ENCODE assay signal across 27 mouse cellular contexts in the genomic region with DNA sequence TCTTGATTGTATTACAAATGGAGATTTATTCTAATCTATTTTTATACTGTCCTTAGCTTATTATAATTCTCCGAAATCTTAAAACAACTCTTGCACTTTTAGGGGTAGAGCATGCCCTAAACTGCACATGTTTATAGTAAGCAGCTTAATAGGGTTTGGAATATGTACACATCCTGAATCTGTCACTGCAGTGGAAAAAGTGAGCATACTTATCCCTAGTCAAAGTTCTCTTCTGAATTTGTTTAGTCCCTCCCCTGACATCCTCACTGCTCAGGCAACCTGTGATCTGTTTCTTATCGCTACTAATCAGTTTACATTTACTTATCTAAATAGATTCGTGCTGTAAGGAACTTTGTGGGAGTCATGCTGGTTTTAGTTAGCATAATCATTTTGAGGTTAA.
"Had no signal": no experiment of that assay in that cellular context is flagged by ENCODE, and none has a peak within 500 bp of the region (broad histone marks: within the 10 kb centered on the region; RNA-seq: fewer than 3 reads in every experiment).

No protein-coding gene starts in this region.

- H3K4me2 ChIP-seq: embryonic facial prominence, embryonic 12.5 days; embryonic facial prominence, embryonic 13.5 days; embryonic facial prominence, embryonic 15.5 days; forebrain, embryonic 12.5 days; forebrain, embryonic 13.5 days; forebrain, embryonic 15.5 days had no signal

- ATAC-seq: forebrain, embryonic 13.5 days; forebrain, embryonic 14.5 days; forebrain, embryonic 15.5 days; forebrain, embryonic 16.5 days; forebrain, postnatal 0 days had no signal

- H3K36me3 ChIP-seq: embryonic facial prominence, embryonic 10.5 days; embryonic facial prominence, embryonic 12.5 days; embryonic facial prominence, embryonic 13.5 days; embryonic facial prominence, embryonic 15.5 days; forebrain, embryonic 10.5 days; forebrain, embryonic 12.5 days; forebrain, embryonic 15.5 days had no signal

- H3K27me3 ChIP-seq: embryonic facial prominence, embryonic 12.5 days; embryonic facial prominence, embryonic 13.5 days; embryonic facial prominence, embryonic 15.5 days; forebrain, embryonic 12.5 days; forebrain, embryonic 13.5 days; forebrain, embryonic 15.5 days had no signal

- DNase-seq: cerebellum, adult 9-10 months; cerebellum, adult 9-11 months; cerebellum, postnatal 10 days; cerebellum, postnatal 14 days; cerebellum, postnatal 25 days; cerebellum, postnatal 36 days; embryo, embryonic 11 days; forebrain, postnatal 0 days; gastrocnemius, adult 2 months; gastrocnemius, postnatal 10 days; gastrocnemius, postnatal 14 days; gastrocnemius, postnatal 25 days; gastrocnemius, postnatal 36 days; heart, adult 11 months; heart, adult 18-20 months; heart, adult 2 months had no signal

- H3K9ac ChIP-seq: embryonic facial prominence, embryonic 12.5 days; embryonic facial prominence, embryonic 13.5 days; embryonic facial prominence, embryonic 15.5 days; forebrain, embryonic 12.5 days; forebrain, embryonic 13.5 days; forebrain, embryonic 15.5 days; forebrain, postnatal 0 days had no signal

- H3K27ac ChIP-seq: embryonic facial prominence, embryonic 10.5 days; embryonic facial prominence, embryonic 12.5 days; embryonic facial prominence, embryonic 13.5 days; embryonic facial prominence, embryonic 15.5 days; forebrain, embryonic 10.5 days; forebrain, embryonic 12.5 days; forebrain, embryonic 13.5 days; forebrain, embryonic 15.5 days; gastrocnemius, adult 2 months; heart, adult 2 months had no signal

- H3K4me3 ChIP-seq: embryonic facial prominence, embryonic 10.5 days; embryonic facial prominence, embryonic 12.5 days; embryonic facial prominence, embryonic 13.5 days; embryonic facial prominence, embryonic 15.5 days; erythroblast, embryonic 14.5 days; forebrain, embryonic 10.5 days; forebrain, embryonic 12.5 days; forebrain, embryonic 13.5 days; forebrain, embryonic 15.5 days; gastrocnemius, adult 2 months; heart, adult 2 months had no signal

- H3K4me1 ChIP-seq: embryonic facial prominence, embryonic 12.5 days; embryonic facial prominence, embryonic 13.5 days; embryonic facial prominence, embryonic 15.5 days; forebrain, embryonic 12.5 days; forebrain, embryonic 13.5 days; forebrain, embryonic 15.5 days had no signal

- H3K9me3 ChIP-seq: embryonic facial prominence, embryonic 10.5 days; embryonic facial prominence, embryonic 12.5 days; embryonic facial prominence, embryonic 13.5 days; embryonic facial prominence, embryonic 15.5 days; forebrain, embryonic 10.5 days; forebrain, embryonic 12.5 days; forebrain, embryonic 13.5 days; forebrain, embryonic 15.5 days had no signal
